Mouse (Mus musculus): ENCODE measurements around the gene Wdr46.

Gene Wdr46

GRCm38 (mm10) chr17:33929371-33930279, 10.8 kb upstream of the Wdr46 start, which contains the start of gene Rgl2:
Rgl2 (plus strand) TSS chr17:33929543.
- peak; percentile 88 to 89 for DNase-seq

GRCm38 (mm10) chr17:33930280-33931158, 9.9 kb upstream of the Wdr46 start:
- DNase-seq = peak; percentile 81 to 88

DNA sequence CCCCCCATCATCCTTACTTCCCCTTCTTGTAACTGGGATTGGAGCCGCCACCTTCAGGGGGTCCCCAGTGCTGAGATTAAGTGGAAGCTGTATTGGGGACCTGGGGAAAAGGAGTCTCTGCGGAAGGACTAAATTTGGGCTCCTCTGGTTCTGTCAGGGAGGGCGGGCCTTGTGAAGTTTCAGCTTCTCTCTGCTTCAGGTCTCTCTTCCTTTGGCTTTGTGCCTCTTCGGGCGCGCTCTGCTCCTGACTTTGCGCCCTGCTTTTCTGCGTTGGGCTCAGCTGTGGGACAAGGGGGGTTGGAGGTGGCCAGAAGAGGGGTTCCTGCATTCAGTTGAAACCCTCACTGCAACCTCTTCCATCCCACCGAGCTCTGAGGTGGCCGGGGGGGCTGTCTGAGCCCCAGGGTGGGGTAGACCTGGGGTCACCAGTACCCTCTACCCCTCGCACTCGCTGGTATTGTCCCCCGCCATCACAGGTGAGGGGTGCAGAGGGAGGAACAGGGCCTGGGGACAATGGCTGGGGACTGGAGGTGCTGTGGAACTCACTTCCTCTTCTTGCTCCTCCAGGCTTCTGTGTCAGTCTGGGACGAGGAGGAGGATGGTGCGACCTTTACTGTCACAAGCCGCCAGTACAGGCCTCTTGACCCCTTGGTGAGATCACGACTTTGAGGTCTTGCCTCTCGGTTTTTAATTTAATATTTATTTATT, 9.1 kb upstream of the Wdr46 start:
- no peak for DNase-seq

- DNase-seq = no peak
These were observed 8.5 kb upstream of the Wdr46 start for GRCm38 (mm10) chr17:33931947-33932346.

DNA sequence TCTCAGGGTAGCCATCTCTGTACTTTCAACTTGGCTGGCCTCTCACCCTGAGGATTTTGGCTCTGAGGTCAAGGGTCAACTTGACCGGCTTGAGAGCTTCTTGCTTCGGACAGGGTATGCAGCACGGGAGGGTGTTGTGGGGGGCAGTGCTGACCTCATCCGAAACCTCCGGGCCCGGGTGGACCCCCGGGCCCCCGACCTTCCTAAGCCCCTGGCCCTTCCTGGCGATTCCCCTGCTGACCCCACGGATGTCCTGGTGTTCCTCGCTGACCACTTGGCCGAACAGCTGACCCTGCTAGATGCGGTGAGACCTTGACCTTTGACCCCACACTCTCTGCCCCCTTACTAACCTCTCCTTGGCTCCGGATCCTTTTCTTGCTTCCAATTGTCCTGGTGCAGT, 8.0 kb upstream of the Wdr46 start:
- DNase-seq = no peak

DNA sequence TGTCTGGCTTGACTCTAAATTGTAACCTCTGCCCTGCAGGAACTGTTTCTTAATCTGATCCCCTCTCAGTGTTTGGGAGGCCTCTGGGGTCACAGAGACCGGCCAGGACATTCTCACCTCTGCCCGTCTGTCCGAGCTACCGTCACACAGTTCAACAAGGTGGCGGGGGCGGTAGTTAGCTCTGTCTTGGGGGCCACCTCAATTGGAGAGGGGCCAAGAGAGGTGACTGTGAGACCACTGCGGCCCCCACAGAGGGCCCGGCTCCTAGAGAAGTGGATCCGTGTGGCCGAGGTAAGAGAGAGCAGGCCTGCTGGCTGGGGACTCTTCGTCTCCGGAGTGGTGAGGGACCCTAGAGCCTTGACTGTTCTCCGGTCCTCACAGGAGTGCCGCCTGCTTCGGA, 7.5 kb upstream of the Wdr46 start:
- DNase-seq = no peak

DNA sequence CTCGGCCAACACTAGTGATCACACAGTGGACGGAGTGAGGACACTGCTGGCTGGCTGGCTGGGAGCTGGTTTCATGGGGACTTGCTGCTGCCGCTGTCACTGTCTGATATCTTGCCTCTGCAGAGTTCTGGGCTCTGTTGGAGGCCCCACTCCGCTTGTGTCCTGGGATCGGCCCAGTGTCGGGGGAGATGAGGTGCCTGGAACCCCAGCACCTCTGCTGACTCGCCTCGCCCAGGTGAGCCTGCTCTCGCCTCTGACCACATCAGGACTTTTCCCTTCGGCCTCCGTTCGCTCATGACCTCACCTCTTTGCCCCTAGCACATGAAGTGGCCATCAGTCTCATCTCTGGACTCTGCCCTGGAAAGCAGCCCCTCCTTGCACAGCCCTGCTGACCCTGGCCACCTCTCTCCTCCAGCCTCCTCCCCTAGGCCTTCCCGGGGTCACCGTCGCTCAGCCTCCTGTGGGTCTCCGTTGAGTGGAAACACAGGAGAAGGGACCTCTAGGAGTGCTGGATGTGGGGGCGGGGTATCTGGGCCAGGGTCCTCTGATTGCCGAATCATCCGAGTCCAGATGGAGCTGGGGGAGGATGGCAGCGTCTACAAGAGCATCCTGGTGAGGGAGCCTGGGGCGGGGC, 4.9 kb upstream of the Wdr46 start:
- no peak for DNase-seq

GRCm38 (mm10) chr17:33936993-33937392, 3.5 kb upstream of the Wdr46 start:
- no peak for DNase-seq

GRCm38 (mm10) chr17:33938783-33939182, 1.7 kb upstream of the Wdr46 start:
- no peak for DNase-seq

DNA sequence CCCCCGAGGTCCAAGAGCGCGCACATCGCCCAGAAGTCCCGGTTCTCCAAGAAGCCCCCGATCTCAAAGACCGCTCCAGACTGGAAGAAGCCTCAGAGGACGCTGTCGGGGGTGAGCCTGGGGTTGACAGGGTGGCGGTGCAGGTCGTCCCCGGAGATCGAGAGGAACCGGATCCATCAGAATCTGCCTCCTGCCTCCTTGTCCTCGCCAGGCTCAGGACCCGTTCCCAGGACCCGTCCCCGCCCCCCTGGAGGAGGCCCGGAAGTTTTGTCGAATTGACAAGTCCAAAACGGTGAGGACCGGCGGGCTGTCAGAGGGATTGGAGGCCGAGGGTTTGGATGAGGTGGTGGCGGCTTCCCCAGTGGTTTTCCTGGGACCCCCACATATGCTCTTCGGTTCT, 521 bp downstream of the Wdr46 start:
- DNase-seq = no peak

- DNase-seq = no peak
These were observed 921 bp downstream of the Wdr46 start for GRCm38 (mm10) chr17:33941381-33941780.

- no peak for DNase-seq
These were observed 3.0 kb downstream of the Wdr46 start for GRCm38 (mm10) chr17:33943454-33943853.

DNA sequence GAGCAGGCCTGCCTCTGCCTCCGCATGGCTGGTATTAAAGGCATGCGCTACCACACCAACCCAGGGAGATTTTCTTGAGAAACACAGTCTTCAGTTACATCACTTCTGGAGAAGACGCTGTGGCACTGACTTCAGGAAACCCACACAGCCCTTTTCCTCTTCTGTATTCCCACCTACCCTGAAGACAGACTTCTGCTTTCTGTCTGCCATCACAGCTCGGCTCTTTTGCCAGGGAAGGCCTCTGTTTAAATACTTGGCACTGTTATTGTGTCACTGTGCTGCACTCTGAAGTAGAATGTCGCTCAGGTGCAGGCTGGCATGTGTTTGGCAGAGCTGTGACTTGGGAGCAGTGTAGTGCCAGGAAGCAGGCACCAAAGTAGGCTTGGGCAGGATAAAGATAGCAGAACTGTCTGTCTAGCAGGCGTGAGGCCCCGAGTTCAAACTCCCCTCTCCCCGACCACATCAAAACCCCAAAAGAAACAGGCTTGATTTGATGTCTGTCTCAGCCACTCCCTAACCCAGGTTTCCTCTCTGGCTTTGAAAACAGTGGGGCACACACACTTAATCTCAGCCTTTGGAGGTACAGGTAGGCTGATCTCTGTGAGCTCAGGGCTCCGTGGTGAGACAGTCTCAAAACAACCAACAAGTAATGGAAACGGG, 7.1 kb downstream of the Wdr46 start:
- no peak for DNase-seq

- no peak for DNase-seq
These were observed 7.8 kb downstream of the Wdr46 start for GRCm38 (mm10) chr17:33948090-33948904.

DNA sequence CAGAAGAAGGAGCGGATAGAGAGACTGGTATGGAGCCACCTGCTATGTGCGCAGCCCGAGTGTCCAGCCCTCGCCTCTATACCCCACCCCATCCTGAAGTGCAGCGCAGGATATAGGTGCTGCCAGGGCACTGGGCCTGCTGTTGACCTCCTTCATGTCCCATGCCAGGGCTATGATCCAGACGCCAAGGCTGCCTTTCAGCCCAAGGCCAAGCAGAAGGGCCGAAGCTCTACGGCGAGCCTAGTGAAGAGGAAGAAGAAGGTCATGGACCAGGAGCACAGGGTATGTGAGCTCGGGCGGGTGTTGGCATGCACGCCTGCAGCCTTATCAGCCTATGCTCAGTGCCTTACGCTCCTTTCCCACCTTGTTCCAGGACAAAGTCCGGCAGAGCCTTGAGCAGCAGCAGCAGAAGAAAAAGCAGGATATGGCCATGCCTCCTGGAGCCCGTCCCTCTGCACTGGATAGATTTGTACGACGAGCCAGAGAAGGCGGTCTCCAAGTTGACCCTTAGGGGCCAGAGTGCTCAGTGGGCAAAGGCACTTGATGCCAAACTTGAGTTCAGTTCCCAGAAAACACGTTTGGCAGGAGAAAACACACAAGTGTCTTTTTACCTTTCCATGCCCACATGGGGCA, 8.6 kb downstream of the Wdr46 start:
- DNase-seq = no peak

DNA sequence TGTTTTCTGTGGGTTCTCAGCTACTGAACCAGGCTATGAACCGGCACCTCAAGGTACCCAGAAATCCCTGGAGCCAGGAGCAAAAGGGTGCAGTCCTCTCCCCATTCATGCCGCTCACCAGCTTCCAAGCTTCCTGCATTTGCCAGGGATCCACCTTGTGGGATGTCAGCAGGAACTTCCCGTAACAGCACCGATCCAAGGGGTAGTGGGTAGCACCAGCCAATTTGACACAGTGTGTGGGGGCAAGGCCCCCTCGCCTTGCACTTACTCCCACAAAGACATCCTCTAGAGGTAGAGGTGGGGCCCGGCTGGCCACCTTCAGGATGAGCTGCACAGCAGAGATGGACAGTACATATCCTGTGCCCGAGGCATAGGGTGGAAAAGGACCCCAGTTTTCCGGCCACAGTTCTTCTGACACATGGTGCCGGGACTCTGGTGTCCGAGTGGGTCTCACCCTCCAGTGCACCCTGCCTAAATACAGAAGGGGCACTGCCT, 9.7 kb downstream of the Wdr46 start:
- DNase-seq = no peak

DNA sequence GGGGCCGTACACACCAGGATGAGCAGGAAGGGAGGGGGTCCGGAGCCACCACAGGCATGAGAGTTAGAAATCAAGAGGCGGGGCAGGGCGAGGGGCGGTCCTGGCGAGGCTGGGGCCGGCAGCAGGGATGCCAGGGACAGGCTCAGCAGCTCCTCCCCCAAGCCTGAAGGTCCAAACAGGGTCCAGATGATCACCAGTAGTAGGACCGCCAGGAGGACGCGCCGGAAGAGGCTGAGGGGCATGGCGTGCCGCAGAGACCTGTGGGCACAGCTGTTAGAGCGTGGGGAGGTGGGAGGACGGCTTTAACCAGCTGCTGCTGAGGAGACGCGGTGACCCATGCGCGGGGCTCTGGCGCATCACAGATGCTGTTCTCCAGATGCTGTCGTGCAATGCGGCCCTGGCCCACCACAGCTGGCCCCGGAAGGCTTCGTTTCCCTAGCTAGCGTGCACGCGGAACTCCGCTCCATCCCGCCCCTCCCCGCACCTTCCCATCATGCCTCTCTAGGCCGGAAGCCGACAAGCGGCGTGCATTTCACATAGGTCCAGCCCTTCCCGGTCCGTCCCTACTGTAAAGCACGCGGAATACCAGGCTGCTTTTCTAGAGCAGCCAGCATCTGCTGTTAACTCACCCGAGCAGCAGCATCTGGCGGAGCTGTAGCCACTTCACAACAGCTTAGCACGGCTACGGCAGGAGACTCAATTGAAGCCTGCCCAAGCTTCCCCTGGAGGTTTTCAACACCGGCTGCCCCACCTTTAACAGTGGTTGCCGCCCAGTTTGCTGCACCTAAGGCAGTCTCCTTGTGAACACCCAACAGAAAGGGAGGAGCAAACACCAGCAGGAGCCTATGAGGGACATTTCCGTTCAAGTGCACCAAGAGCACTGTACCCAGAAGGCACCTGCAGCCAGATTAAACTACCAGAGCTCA, 10.8 kb downstream of the Wdr46 start, which contains the start of gene B3galt4:
Gene B3galt4, minus strand, starts transcription at position 468 of the 926 bp plus-strand sequence.
- DNase-seq = peak; percentile 72 to 79

DNA sequence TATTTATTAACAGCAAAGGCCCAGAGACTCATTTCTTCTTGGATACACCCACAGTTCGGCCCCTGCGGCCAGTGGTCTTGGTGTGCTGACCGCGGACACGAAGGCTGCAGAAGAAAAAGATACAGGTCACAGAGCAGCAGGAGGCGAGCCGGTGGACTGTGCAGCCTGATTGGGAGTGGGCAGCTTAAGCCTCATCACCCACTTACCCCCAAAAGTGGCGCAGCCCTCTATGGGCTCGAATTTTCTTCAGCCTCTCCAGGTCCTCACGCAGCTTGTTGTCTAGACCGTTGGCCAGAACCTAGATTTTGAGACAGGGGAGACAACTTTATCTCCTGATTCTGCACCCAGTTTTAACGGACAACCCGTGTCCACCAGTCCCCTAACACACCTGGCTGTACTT, 11.6 kb downstream of the Wdr46 start:
- peak in 1 of 2 experiments; percentile 3 for DNase-seq

DNA sequence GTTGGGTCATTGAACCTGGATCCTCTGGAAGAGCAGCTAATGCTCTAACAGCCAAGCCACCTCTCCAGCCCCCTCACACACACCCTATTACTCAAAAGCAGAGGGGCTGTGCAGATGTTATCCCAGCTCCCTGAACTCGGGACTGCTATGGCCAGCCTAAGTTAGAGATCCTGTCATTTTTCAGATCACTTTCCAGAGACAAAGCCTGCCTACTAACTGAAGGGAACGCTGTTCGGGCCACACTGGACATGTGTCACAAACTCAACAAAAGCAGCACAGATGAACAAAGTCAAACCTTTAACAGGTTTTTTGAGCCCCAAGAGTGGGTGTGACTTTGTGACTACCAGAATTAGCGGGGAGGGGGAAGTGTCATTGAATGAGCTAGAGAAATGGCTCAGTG, 12.4 kb downstream of the Wdr46 start:
- DNase-seq = no peak
